Mouse (Mus musculus) embryo, embryonic 10.5 days (tissue): Measurements from ENCODE around the gene Atp13a1.

Experiments
- DNase-seq: peaks from one replicate; pipeline ENCODE4 v3.0.0-alpha.2; 2015; ENCODE audit warnings: low spot score

Atp13a1 gene

DNA sequence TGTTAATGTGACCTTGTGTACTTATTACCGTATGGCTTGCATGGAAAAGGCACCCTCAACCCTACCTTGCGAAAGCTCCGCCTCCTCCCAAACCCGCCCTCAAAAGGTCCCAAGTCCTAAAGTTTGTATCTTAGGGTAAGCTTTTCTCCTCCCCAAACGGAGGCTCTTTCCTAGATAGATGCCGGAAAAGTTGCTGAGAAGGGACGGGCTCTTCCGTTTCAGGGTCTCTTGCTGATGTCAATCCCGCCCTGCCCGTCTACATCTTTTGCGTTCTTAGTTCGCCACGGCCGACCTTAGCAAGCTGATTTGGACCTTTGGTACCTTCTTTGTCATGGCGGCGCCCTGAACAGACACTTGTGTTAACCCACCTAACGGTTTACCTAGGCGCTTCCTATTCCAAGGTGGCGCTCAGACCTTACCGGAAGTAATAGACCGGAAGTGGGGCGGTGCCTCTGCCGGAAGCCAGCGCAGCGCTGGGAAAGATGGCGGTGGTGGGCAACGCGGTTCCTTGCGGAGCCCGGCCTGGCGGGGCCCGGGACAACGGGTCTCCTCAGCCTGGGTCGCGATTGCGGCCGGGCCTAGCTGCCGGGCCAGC is at the start of gene Atp13a1, which contains the start of gene Zfp866:
Gene Atp13a1, plus strand, starts transcription at position 391 of the 595 bp plus-strand sequence.
Gene Zfp866, minus strand, starts transcription at position 406 of the 595 bp plus-strand sequence.
- DNase-seq = peak; percentile 95

DNA sequence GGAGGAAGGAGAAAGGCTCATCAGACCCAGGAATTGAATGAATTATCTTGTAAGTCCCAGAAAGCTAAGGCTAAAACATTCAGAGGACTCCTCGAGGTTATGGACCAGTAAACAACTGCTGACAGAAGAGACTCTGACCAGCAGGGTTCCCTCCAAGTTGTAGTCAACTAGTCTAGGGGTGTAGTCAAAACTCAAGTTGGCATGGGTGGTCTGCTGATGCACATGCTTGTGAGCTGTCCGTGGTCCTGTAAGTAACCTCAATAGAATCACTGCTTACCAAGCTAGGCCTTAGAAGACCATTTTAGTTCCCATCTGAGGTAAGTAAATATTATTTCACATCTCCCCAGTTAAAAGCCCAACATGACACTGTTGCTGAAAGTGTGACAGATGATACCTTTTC is 49.7 kb upstream of the Atp13a1 start:
- peak; percentile 11 for DNase-seq

DNA sequence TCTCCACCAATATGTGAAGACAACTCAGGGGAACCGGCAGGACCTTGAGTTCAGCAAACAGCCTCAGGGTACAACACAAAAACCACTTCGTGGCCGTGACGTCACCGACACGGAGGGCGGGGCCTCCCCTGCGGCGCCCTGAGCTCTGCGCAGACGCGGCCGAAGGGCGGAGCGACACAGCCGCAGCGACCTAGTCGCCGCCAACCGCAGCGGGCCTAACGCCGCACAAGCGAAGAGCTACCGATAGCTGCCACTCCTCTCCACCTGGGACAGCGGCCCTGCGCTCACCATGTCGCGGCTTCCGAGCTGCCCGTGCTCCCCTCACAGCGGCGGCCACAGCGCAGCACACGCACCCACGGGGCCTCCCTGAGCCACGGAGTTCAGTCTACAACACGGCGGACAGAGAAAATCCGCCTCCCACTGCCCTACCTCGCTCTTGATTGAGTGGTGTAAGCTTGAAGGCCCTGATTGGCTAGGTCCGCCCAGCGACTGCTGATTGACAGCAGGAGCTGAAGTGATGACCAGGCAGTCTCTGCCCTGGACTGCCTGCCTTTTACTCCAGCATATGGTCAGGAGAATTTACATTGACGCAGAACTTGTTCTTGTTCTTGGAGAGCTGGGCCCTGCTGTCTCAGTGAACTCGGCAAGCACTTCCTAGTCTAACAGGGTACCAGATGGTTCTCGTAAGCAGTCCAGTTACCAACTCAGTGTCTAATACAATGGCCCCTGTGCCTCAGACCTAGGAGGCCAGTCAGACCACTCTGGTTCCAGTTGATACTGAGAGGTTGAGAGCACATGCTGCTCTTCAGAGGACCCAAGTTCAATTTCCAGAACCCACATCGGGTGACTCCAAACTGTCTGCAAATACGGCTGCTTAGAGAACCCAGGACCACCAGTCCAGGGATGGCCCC is 41.2 kb upstream of the Atp13a1 start, which contains the start of gene Zfp963:
Gene Zfp963, minus strand, starts transcription at position 427 of the 911 bp plus-strand sequence.
- peak; percentile 95 for DNase-seq

DNA sequence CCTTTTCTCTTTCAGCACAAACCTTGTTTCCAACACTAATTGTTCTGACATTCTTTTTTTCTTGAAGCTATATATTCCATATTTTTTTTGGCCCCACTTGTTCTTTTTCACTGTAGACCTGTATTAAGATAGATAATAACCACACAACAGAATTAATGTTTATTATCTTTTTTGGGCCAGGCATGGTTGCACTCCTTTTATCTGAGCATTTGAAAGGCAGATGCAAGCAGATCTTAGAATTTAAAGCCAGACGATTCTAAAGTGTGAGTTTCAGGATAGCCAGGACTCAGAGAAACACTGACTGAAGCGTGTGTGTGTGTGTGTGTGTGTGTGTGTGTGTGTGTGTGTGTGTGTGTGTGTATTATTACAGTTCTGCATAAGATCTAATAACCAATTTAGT is 38.5 kb upstream of the Atp13a1 start:
- DNase-seq = no peak

DNA sequence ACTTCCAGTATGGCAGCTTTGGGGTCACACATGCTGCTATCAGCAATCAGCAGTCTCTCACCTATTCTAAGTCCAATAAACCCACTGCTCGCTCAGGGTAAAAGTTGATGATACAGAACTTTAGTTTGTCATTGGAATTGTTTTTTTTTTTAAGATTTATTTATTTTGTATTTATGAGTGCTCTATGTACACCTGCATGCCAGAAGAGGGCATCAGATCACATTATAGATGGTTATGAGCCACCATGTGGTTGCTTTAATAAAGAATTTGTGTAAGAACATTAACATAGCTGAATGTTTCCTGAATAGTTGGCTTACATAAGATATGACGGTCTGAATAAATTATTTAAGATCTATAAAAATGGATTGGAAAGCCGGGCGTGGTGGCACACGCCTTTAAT is 32.6 kb upstream of the Atp13a1 start:
- DNase-seq = no peak

DNA sequence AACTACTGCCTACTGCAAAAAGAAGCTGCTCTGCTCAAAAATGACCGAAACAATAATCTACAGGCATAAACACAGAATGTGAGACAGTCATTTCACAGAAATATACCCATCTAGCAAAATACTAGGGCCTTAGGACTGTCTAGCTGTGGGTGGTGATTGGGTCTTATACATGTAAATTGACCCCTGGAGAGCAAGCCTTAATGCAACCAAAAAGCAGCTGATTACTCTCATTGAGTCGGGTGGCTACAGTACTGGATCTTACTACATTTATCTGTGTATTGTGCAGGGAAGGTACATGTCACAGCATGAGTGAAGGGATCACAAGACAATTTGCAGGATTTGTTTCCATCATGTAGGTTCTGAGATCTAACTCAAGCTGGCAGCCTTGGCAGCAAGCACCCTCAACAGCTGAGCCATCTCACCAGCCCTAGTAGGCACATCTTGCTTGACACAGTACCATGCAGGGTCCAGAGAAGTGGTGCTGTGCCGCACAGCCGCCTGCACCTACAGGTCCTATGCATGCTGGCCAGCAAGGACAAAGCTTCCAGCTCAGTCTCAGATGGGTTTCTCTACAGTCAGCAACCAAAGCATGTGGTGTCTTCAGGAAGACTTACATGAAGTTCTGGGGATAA is 29.0 kb upstream of the Atp13a1 start:
- no peak for DNase-seq

DNA sequence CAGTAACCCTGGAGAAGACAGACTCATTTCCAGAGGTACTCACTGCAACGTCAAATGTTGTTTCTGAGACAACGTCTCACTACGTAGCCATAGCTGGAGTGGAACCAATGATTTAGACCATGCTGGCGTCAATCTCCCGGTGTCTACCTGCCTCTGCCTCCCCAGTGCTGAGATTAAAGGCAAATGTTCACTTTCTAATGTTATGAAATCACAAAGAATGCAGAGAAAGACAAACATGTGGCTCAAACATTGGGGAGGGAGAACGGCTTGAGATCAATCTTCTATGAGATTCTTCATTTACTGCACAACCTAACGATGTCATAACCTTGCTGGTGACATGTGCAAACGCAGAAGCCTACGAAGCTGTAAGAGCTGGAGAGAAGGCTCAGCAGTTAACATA is 19.7 kb upstream of the Atp13a1 start:
- DNase-seq = no peak

DNA sequence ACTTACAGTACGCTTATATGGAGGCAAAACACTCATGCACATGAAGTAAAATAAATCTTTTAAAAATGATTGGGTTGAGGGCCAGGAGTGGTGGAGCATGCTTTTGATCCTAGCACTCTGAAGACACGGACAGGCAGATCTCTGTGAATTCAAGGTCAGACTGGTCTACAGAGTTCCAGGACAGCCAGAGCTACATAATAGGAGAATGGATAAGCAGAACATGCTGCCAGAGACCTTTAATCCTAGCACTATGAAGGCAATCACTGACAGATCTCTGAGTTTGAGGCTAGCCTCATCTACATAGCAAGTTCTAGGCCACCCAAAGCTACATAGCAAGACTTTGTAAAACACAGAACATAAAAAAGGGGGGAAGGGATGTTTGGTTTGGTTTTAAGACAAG is 18.9 kb upstream of the Atp13a1 start:
- no peak for DNase-seq

DNA sequence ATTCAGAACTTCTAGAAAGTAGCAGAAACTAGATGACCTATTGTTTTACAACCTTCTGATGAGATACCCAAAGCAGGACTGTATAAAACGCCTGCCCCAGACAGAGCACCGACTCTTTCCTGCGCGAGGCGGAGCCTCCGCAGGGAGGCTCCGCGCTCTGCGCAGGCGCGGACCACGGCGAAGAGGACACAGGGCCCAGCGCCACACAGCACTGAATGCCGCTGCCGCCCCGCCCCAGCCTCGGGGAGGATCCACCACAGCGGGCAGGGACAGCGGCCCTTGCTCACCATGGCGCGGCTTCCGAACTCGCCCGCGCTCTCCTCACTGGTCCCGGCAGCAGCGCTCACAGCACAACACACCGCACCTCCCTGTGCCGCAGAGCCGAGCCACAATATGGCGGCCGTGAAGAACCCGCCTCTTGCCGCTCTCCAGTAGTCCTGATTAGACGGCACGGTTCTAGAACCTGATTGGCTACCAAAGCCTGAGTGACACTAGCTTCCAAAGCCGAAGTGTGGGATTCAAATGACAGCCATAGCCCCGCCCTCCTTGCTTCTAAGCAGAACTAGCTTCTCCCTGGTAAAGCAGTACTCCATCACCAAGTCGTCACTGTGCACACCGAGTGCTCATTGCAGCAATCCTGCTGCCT is 16.3 kb upstream of the Atp13a1 start, which contains the start of gene Gm20422:
Gene Gm20422, minus strand, starts transcription at position 384 of the 646 bp plus-strand sequence.
- peak; percentile 99 for DNase-seq

DNA sequence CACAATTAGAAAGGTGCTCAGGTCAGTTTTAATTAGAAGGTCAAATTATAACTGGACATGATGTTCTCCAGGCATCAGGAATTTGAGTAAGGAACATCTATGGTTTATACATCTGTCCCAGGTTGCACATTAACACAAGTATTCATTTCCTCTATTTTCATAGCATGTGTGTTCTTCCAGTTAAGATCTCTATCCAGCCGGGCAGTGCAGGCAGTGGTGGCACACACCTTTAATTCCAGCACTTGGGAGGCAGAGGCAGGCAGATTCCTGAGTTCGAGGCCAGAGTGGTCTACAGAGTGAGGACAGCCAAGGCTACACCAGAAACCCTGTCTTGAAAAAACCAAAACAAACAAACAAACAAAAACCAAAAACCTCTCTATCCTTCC is 15.8 kb upstream of the Atp13a1 start:
- DNase-seq = no peak

DNA sequence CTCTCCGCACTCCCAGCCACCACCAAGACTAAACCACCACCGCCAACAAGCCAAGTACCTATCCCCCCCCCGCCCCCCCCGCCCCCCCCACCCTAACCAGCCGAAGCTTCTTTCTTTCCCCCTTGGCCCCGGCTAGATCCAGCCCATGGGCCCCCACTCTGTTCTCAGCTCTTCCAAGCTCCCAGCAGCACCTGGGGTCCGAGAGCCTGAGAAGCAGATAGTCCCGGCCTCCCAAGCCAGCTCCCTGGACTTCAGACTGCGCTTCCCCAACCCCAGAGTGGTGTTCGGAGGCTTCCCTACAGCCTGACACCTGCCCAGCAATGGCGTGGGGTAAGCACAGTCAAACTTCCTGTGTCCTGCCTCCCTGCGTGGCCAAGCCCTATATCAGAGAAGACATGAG is 13.9 kb upstream of the Atp13a1 start:
- no peak for DNase-seq

DNA sequence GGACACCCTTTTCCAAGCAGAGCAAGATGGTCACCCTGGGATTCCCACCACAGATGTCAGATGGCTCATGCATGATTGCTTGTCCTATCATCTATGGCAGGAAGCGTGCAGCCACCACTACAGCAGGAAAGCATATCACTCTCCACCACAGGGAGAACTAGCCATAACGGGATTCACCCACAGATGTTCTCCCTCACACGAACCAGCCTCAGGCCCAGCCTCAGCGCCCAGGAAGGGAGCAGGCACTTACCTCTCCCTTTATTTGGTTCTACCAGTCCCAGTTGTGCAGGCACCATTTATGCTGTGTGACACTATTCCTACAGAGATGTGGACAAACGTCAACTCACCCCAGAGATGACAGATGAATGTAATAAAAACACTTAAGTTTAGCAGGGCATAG is 1.9 kb upstream of the Atp13a1 start:
- no peak for DNase-seq

DNA sequence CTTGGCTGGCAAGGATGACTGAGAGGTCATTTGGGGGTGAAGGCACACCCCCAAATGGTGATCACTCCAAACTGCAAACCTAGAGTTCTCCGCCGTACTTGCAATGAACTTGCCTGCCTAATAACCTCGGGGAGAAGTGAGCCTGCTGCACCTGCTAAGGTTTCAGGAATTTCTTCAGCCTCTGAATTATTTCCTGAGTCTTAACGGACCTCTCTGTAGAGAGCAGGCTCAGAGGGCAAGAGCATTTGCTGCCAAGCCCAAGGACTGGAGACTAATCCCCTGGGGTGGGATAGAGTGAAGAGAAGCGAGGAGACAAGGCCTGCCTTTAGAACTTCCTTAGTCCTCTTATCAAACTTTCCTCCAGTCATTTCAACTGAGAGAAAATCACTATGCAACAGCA is 1.2 kb upstream of the Atp13a1 start:
- DNase-seq = no peak

DNA sequence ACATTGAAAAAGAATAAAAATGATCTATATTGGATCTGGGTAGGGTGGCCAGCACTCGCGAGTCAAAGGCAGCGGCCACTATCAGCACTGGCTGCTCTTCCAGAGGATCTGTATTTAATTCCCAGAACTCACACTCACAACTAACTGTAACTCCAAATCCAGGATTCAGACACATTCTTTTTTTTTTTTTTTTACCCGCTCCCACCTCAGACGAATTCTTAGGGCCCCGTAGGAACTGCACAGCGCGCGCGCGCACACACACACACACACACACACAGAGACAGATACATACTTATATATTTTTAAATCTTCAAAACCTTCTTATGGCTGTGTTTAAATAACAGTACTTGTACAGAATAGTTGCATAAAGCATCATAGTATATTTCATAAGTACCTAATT is 599 bp upstream of the Atp13a1 start:
- no peak for DNase-seq

DNA sequence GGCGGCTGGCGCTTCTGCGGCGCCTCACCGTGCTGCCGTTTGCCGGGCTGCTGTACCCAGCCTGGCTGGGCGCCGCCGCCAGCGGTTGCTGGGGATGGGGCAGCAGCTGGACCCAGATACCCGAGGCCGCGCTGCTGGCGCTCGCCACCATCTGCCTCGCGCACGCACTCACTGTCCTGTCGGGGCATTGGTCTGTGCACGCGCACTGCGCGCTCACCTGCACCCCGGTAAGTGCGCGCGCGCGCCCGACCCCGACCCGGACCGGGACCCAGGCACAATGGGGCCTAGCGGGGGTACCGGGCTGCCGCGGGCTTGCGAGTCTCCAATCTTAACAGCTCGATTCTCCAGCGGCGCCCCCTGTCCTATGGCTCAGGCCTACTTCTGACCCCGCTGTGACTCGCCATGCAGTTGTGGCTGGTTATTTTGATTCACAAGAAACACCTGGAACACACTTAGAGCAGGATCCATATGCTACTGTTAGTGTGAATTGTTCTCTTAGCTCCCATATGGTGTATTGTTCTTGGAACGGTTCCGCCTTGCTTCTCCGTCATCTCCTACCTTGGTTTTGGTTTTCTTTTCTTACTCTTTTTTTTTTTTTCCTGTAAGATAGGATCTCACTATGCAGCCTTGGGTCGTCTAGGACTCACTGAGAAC is 579 bp downstream of the Atp13a1 start:
- peak; percentile 56 for DNase-seq

DNA sequence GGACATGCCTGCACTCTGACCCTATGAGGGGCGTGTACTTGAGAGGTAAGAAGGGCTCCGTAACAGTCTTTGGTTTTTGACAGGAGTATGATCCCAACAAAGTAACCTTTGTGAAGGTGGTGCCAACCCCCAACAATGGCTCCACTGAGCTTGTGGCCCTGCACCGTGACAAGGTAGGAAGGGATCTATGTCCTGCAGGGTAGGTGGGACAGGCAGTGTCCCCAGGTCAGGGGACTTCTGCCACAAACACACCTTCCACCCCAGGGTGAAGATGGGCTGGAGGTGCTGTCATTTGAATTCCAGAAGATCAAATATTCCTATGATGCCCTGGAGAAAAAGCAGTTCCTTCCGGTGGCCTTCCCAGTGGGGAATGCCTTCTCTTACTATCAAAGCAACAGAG is 2.7 kb downstream of the Atp13a1 start:
- DNase-seq = no peak

DNA sequence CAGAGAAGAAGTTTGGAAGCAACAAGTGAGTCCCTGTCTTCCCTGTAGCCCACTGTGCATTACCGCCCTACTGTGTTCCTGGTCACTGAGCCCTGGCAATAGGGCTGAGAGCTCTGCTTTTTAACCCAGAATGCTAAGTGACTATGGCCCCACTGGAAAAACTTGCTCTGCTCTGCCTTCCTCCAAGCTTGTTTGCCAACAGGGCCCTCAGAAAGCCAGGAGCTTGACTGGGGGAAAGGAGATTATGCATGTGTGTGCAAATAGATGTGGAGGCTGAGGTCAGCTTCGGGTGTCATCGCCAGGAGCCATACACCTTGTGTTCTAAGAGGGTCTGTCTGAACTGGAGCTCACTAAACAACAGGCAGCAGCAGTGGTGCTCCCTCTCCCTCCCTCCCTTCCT is 3.1 kb downstream of the Atp13a1 start:
- no peak for DNase-seq

DNA sequence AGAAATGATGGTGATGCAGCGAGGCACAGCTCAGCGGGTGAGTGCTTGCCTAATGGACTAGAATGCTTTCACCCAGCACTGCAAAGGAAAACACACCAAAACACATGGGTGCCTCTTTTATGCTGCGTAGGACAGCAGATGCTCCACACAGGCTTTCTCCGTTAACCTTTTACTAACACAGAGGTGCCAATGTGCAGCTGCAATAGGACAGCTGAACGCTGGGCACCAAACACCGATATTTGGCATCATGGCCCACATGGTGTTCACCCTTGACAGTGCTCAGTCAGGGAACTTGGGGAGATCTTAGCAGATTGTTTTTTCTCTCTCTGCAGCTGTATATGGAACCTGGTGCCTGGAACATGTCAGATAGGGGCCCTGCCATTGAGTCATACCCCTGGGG is 3.9 kb downstream of the Atp13a1 start:
- DNase-seq = no peak

DNA sequence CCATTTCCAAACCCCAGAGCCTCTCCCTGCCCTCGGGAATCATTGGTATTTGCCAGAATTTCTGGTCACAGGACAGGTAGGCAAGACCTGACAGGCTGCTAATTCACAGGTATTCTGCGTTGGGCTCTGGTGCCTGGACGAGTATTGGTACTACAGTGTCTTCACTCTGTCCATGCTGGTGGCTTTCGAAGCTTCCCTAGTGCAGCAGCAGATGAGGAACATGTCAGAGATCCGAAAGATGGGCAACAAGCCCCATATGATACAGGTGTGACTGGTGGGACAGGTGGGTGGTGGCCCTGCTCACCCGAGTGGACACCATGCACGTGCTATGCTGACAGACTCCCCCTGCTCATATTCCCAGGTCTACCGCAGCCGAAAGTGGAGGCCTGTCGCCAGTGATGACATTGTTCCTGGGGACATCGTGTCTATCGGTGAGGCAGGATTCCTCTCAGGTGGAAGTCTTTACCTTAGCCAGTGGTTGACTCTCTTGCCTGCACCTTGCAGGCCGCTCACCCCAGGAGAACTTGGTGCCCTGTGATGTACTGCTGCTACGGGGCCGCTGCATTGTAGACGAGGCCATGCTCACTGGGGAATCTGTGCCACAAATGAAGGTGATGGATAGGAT is 5.9 kb downstream of the Atp13a1 start:
- no peak for DNase-seq

DNA sequence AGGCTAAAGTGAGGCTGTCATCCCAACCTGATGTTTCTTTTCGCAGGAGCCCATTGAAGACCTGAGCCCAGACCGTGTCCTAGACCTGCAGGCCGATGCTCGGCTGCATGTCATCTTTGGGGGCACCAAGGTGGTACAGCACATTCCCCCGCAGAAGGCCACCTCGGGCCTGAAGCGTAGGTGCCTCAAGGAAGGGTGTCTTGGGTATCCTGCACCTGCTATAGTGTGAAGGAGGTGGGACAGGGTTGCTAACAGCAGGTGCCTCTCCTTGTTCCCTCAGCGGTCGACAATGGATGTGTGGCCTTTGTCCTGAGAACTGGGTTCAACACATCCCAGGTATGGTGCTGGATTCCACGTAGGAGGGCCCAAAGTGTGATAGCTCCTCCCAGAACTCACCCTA is 6.7 kb downstream of the Atp13a1 start:
- DNase-seq = no peak

DNA sequence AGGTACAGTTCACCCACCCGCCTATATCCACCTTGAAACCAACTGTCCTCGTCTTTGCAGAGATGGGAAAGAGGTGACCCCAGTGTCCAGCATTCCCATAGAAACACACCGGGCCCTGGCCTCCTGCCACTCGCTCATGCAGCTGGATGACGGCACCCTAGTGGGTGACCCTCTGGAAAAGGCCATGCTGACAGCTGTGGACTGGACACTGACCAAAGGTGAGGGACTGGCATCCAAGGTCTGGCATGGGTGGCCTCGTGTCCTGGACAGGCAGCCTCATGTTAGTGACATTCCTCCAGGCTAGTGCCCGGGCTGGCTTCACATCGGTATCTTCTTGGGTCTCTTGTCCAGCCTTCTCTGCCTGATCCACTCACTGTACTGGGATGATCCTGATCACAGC is 8.3 kb downstream of the Atp13a1 start:
- no peak for DNase-seq
